Mouse (Mus musculus): ENCODE measurements around the gene Pou2f2. TPM values are rescaled to one million over a fixed set of nuclear protein-coding genes. Genes with fewer than 3 reads are reported as not detected.

Gene Pou2f2
- total and polyA plus RNA-seq, 3 experiments: 8.9 to 102 (median 46.1) TPM

GRCm38 (mm10) chr7:25203624-25204023, 24.1 kb upstream of the Pou2f2 start:
- H3K36me3 ChIP-seq (replicated peaks in 1 of 2; ENCODE audit: control insufficient read depth in 1 of 2, insufficient read depth in 1 of 2, low read length in 1 of 2): peaks cover 16 to 64% of the 10 kb centered on the region in 2 experiments
- in situ Hi-C loops (cut with MboI; ENCODE audit: low pct_ligation_motif_present, low pct_unique_long_range_greater_than_20kb, low sequenced_read_pairs) (no loop called here), dilution Hi-C loops (cut with MboI; ENCODE audit: extremely low pct_ligation_motif_present, extremely low pct_unique_long_range_greater_than_20kb, low sequenced_read_pairs) (no loop called here)
- H3K9ac ChIP-seq (ENCODE audit: insufficient read depth, low read depth): no peak overlapping the region
- H3K27ac ChIP-seq (ENCODE audit: insufficient read depth, low read depth): no peak overlapping the region
- no peak overlapping the region for H3K4me3 ChIP-seq (replicated peaks in 1 of 3; ENCODE audit: low read depth in 2 of 3, low read length in 2 of 3, poor library complexity in 1 of 3)
- no peak overlapping the region for H3K4me2 ChIP-seq (ENCODE audit: insufficient read depth, low read depth, poor library complexity, severe bottlenecking)
- H3K4me1 ChIP-seq (ENCODE audit: control insufficient read depth in 1 of 2, insufficient read depth in 2 of 2): peaks cover 15 to 42% of the 10 kb centered on the region in 2 experiments
- TF ChIP-seq HCFC1 (IDR thresholded peaks at IDR 0.05; ENCODE audit: low read depth, low read length) (no peak), NRF1 (IDR thresholded peaks at IDR 0.05; ENCODE audit: low read depth, low read length) (no peak), E2F4 (IDR thresholded peaks at IDR 0.05; ENCODE audit: insufficient replicate concordance, low read depth, low read length) (no peak), USF1 (IDR thresholded peaks at IDR 0.05; ENCODE audit: low read depth, low read length) (no peak), EP300 (IDR thresholded peaks at IDR 0.05; ENCODE audit: low read length) (no peak), TBP (conservative IDR thresholded peaks at IDR 0.05; ENCODE audit: low read depth, low read length) (no peak), SIN3A (IDR thresholded peaks at IDR 0.05; ENCODE audit: low read length) (no peak)
- no peaks in the 10 kb centered on the region for H3K27me3 ChIP-seq (replicated peaks)
- no peaks in the 10 kb centered on the region for H3K79me2 ChIP-seq (replicated peaks; ENCODE audit: control insufficient read depth, extremely low read depth, insufficient read depth, poor library complexity, severe bottlenecking)
- H3K9me3 ChIP-seq (replicated peaks; ENCODE audit: low read length): no peaks in the 10 kb centered on the region
- DNase-seq (ENCODE audit: extremely low read depth): no peak

GRCm38 (mm10) chr7:25197384-25198018, 18.0 kb upstream of the Pou2f2 start:
- H3K4me3 ChIP-seq (replicated peaks in 1 of 3; ENCODE audit: low read depth in 2 of 3, low read length in 2 of 3, poor library complexity in 1 of 3): no peak overlapping the region
- H3K27ac ChIP-seq (ENCODE audit: insufficient read depth, low read depth): no peak overlapping the region
- H3K9ac ChIP-seq (ENCODE audit: insufficient read depth, low read depth): no peak overlapping the region
- H3K36me3 ChIP-seq (replicated peaks in 1 of 2; ENCODE audit: control insufficient read depth in 1 of 2, insufficient read depth in 1 of 2, low read length in 1 of 2): peaks cover 4 to 22% of the 10 kb centered on the region in 2 experiments
- DNase-seq (ENCODE audit: extremely low read depth): no peak
- H3K9me3 ChIP-seq (replicated peaks; ENCODE audit: low read length): no peaks in the 10 kb centered on the region
- no peaks in the 10 kb centered on the region for H3K4me1 ChIP-seq (ENCODE audit: control insufficient read depth in 1 of 2, insufficient read depth in 2 of 2)
- no peaks in the 10 kb centered on the region for H3K79me2 ChIP-seq (replicated peaks; ENCODE audit: control insufficient read depth, extremely low read depth, insufficient read depth, poor library complexity, severe bottlenecking)
- no peak overlapping the region for H3K4me2 ChIP-seq (ENCODE audit: insufficient read depth, low read depth, poor library complexity, severe bottlenecking)
- TF ChIP-seq ZC3H11A (IDR thresholded peaks at IDR 0.05; ENCODE audit: low read depth, low read length) (no peak), USF1 (IDR thresholded peaks at IDR 0.05; ENCODE audit: low read depth, low read length) (no peak), TCF12 (IDR thresholded peaks at IDR 0.05; ENCODE audit: low read depth, low read length) (no peak), CTCF (conservative IDR thresholded peaks at IDR 0.05 in 1 of 2, IDR thresholded peaks at IDR 0.05 in 1 of 2; ENCODE audit: low read depth in 2 of 2, low read length in 2 of 2) (no peak), HCFC1 (IDR thresholded peaks at IDR 0.05; ENCODE audit: low read depth, low read length) (no peak), GABPA (IDR thresholded peaks at IDR 0.05; ENCODE audit: insufficient replicate concordance, low read depth, low read length) (no peak), KAT2A (IDR thresholded peaks at IDR 0.05; ENCODE audit: insufficient replicate concordance, low read length) (no peak), ZKSCAN1 (IDR thresholded peaks at IDR 0.05; ENCODE audit: borderline replicate concordance, low read depth, low read length) (no peak), POLR2A (IDR thresholded peaks at IDR 0.05; ENCODE audit: low read depth, low read length) (no peak), ELF1 (IDR thresholded peaks at IDR 0.05; ENCODE audit: low read depth, low read length) (no peak), CHD2 (IDR thresholded peaks at IDR 0.05; ENCODE audit: low read length) (no peak), RCOR1 (conservative IDR thresholded peaks at IDR 0.05; ENCODE audit: low read depth, low read length) (no peak), MAFK (IDR thresholded peaks at IDR 0.05; ENCODE audit: insufficient replicate concordance, low read length) (no peak), MXI1 (IDR thresholded peaks at IDR 0.05; ENCODE audit: low read depth, low read length) (no peak), NRF1 (IDR thresholded peaks at IDR 0.05; ENCODE audit: low read depth, low read length) (no peak)
- in situ Hi-C loops (cut with MboI; ENCODE audit: low pct_ligation_motif_present, low pct_unique_long_range_greater_than_20kb, low sequenced_read_pairs) (no loop called here), dilution Hi-C loops (cut with MboI; ENCODE audit: extremely low pct_ligation_motif_present, extremely low pct_unique_long_range_greater_than_20kb, low sequenced_read_pairs) (no loop called here)
- H3K27me3 ChIP-seq (replicated peaks): no peaks in the 10 kb centered on the region
